Mouse (Mus musculus): ENCODE results near the gene Tulp2. TPM values are rescaled to one million over a fixed set of nuclear protein-coding genes. Genes with fewer than 3 reads are reported as not detected.

Tulp2 gene
- polyA plus RNA-seq, 1 experiment = 0.17 TPM

- peaks cover 7% of the 10 kb centered on the region for H3K4me1 ChIP-seq (ENCODE audit: control insufficient read depth, insufficient read depth, low read length)
- WGBS = 2% methylated on average over 24 of the region's 24 CpGs
- no peak for TF ChIP-seq CTCF (IDR thresholded peaks at IDR 0.05; ENCODE audit: insufficient read depth, low read length)
- peak; percentile 32; the same call in 1 of the 2 replicates for TF ChIP-seq POLR2A (IDR thresholded peaks at IDR 0.05; ENCODE audit: borderline replicate concordance, extremely low read depth, low read depth, low read length)
- DNase-seq = peak; percentile 83
- peak overlapping the region; percentile 48 for H3K4me3 ChIP-seq (replicated peaks; ENCODE audit: extremely low read depth, low read depth, low read length)
These were observed 86.3 kb downstream of the Tulp2 start for GRCm38 (mm10) chr7:45567780-45568516.

DNA sequence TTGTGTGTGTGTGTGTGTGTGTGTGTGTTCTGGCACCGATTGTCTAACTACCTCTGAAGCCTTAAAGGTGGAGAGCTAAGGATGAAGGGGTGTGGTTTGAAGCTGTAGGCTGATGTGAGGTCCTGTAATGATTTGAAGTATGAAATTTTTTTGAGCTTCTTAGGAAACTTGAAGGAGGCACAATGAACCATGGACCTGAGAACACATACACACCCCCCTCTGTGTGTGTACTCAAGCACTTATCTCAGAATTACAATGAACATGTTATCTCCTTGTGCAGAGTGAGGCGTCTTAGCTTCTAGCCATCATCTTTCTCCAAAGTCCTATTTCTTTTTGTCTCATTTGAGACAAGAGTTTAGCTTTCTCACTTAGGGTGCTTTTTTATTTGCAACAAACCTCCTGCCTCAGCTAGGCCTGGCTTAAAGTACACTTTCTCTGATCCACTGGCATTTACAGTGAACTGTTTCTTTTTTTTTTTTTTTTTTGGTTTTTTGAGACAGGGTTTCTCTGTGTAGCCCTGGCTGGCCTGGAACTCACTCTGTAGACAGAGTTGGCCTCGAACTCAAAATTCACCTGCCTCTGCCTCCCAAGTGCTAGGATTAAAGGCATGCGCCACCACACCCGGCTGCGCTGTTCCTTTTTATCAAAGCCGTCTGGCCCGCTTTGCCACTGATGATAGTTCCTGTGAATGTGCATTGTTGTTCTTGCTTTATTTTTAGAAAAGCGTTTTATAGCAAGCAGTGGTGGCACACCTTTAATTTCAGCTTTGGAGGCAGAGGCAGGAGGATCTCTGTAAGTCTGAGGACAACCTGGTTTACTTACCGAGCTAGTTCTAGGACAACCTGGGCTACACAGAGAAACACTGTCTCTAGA, 87.2 kb downstream of the Tulp2 start:
- no peak overlapping the region for H3K4me3 ChIP-seq (replicated peaks; ENCODE audit: extremely low read depth, low read depth, low read length)
- no peak for DNase-seq
- peaks cover 7% of the 10 kb centered on the region for H3K4me1 ChIP-seq (ENCODE audit: control insufficient read depth, insufficient read depth, low read length)
- 77% methylated on average over 10 of the region's 10 CpGs for WGBS
- TF ChIP-seq CTCF (IDR thresholded peaks at IDR 0.05; ENCODE audit: insufficient read depth, low read length) = no peak
- no peak for TF ChIP-seq POLR2A (IDR thresholded peaks at IDR 0.05; ENCODE audit: borderline replicate concordance, extremely low read depth, low read depth, low read length)

- Histone ChIP-seq H3K4me1 (ENCODE audit: control insufficient read depth, insufficient read depth, low read length) (peaks cover 7% of the 10 kb centered on the region), H3K4me3 (replicated peaks; ENCODE audit: extremely low read depth, low read depth, low read length) (peak within 1 kb of the TSS; percentile 85)
- under 1% methylated on average over 42 of the region's 42 CpGs for WGBS
- DNase-seq = peak; percentile 79
- peak; percentile 61; the same call in 1 of the 2 replicates for TF ChIP-seq POLR2A (IDR thresholded peaks at IDR 0.05; ENCODE audit: borderline replicate concordance, extremely low read depth, low read depth, low read length)
- no peak for TF ChIP-seq CTCF (IDR thresholded peaks at IDR 0.05; ENCODE audit: insufficient read depth, low read length)
These were observed 88.5 kb downstream of the Tulp2 start, which contains the start of gene Bcat2 for GRCm38 (mm10) chr7:45570103-45570741. Bcat2 (plus strand) TSS chr7:45570153.

DNA sequence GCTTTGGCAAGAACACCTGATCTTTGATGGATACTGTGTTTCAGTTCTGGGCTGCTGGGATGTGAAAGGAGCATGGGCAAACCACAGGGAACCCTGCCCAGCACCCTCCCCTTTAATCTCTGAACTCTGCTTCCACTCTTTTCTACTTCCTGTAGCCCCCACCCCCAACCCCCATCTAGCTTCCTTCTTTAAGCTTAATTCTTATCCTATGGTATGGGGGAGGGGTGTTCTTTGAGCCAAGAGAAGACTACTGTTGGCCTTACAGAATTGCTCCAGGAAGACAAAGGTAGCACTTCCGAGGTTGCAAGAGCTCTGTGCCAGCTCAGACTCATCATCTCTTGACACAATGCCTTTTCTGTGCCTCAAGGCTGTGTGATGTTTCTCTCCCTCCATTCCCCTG, 90.3 kb downstream of the Tulp2 start:
- DNase-seq = no peak
- 53% methylated on average over 1 of the region's 1 CpGs for WGBS
- peaks cover 7% of the 10 kb centered on the region for H3K4me1 ChIP-seq (ENCODE audit: control insufficient read depth, insufficient read depth, low read length)
- no peak overlapping the region for H3K4me3 ChIP-seq (replicated peaks; ENCODE audit: extremely low read depth, low read depth, low read length)
- TF ChIP-seq CTCF (IDR thresholded peaks at IDR 0.05; ENCODE audit: insufficient read depth, low read length) = no peak
- no peak for TF ChIP-seq POLR2A (IDR thresholded peaks at IDR 0.05; ENCODE audit: borderline replicate concordance, extremely low read depth, low read depth, low read length)

Other genes starting within 250 kb of the Tulp2 start
- 82.1 and 84.1 TPM in 2 replicates for gene Cd37, start 242.8 kb upstream of the Tulp2 start, polyA plus RNA-seq (2012; rRNA removed)
- gene Slc6a16, start 240.8 kb upstream of the Tulp2 start, polyA plus RNA-seq (2012; rRNA removed) = 0.12 TPM in 1 of 2 replicates, not detected in the other
- gene Slc6a21, start 204.4 kb upstream of the Tulp2 start, polyA plus RNA-seq (2012; rRNA removed) = not detected in 2 replicates
- gene Trpm4, start 148.1 kb upstream of the Tulp2 start, polyA plus RNA-seq (2012; rRNA removed) = 41.8 and 44.8 TPM in 2 replicates
- gene Hrc, start 146.6 kb upstream of the Tulp2 start, polyA plus RNA-seq (2012; rRNA removed) = 2.4 and 10.0 TPM in 2 replicates
- gene Ppfia3, start 114.9 kb upstream of the Tulp2 start, polyA plus RNA-seq (2012; rRNA removed) = 1.2 and 3.7 TPM in 2 replicates
- 1.4 and 2.2 TPM in 2 replicates for gene Lin7b, start 111.3 kb upstream of the Tulp2 start, polyA plus RNA-seq (2012; rRNA removed)
- 240 and 319 TPM in 2 replicates for gene Snrnp70, start 86.1 kb upstream of the Tulp2 start, polyA plus RNA-seq (2012; rRNA removed)
- gene Kcna7, start 76.2 kb upstream of the Tulp2 start, polyA plus RNA-seq (2012; rRNA removed) = 0.23 and 2.3 TPM in 2 replicates
- 4.6 and 4.8 TPM in 2 replicates for gene Ntf5, start 68.2 kb upstream of the Tulp2 start, polyA plus RNA-seq (2012; rRNA removed)
- gene Lhb, start 61.1 kb upstream of the Tulp2 start, polyA plus RNA-seq (2012; rRNA removed) = 26.5 and 33.4 TPM in 2 replicates
- 33.0 and 39.4 TPM in 2 replicates for gene Gys1, start 47.0 kb upstream of the Tulp2 start, polyA plus RNA-seq (2012; rRNA removed)
- 61.1 and 61.7 TPM in 2 replicates for gene Ruvbl2, start 43.8 kb upstream of the Tulp2 start, polyA plus RNA-seq (2012; rRNA removed)
- gene Ftl1, start 22.0 kb upstream of the Tulp2 start, polyA plus RNA-seq (2012; rRNA removed) = 2,878 and 3,367 TPM in 2 replicates
- 117 and 128 TPM in 2 replicates for gene Bax, start 15.0 kb upstream of the Tulp2 start, polyA plus RNA-seq (2012; rRNA removed)
- gene Gm45808, start 4.9 kb downstream of the Tulp2 start, polyA plus RNA-seq (2012; rRNA removed) = not detected in 2 replicates
- gene Dhdh, start 6.9 kb downstream of the Tulp2 start, polyA plus RNA-seq (2012; rRNA removed) = 4.4 and 5.4 TPM in 2 replicates
- gene Nucb1, start 28.5 kb downstream of the Tulp2 start, polyA plus RNA-seq (2012; rRNA removed) = 420 and 430 TPM in 2 replicates
- gene Ppp1r15a, start 44.4 kb downstream of the Tulp2 start, polyA plus RNA-seq (2012; rRNA removed) = 58.6 and 73.7 TPM in 2 replicates
- 11.8 and 13.1 TPM in 2 replicates for gene Plekha4, start 44.5 kb downstream of the Tulp2 start, polyA plus RNA-seq (2012; rRNA removed)
- 2.1 and 3.0 TPM in 2 replicates for gene Hsd17b14, start 73.0 kb downstream of the Tulp2 start, polyA plus RNA-seq (2012; rRNA removed)
- gene Bcat2, start 88.3 kb downstream of the Tulp2 start, polyA plus RNA-seq (2012; rRNA removed) = 44.2 TPM in 2 replicates
- not detected in 2 replicates for gene Fgf21, start 133.6 kb downstream of the Tulp2 start, polyA plus RNA-seq (2012; rRNA removed)
- 0.78 TPM in 1 of 2 replicates, not detected in the other for gene Fut1, start 135.4 kb downstream of the Tulp2 start, polyA plus RNA-seq (2012; rRNA removed)
- 1.7 and 2.0 TPM in 2 replicates for gene Izumo1, start 139.9 kb downstream of the Tulp2 start, polyA plus RNA-seq (2012; rRNA removed)
- 139 and 181 TPM in 2 replicates for gene Rasip1, start 145.6 kb downstream of the Tulp2 start, polyA plus RNA-seq (2012; rRNA removed)
- gene Mamstr, start 158.1 kb downstream of the Tulp2 start, polyA plus RNA-seq (2012; rRNA removed) = 8.6 and 13.2 TPM in 2 replicates
- gene Fut2, start 184.5 kb downstream of the Tulp2 start, polyA plus RNA-seq (2012; rRNA removed) = 1.0 and 4.1 TPM in 2 replicates
- gene Ntn5, start 202.1 kb downstream of the Tulp2 start, polyA plus RNA-seq (2012; rRNA removed) = 5.5 and 7.7 TPM in 2 replicates
- gene Sec1, start 212.5 kb downstream of the Tulp2 start, polyA plus RNA-seq (2012; rRNA removed) = 3.7 and 4.5 TPM in 2 replicates
- gene Car11, start 218.0 kb downstream of the Tulp2 start, polyA plus RNA-seq (2012; rRNA removed) = 5.1 and 6.2 TPM in 2 replicates
- gene Dbp, start 223.2 kb downstream of the Tulp2 start, polyA plus RNA-seq (2012; rRNA removed) = 43.1 and 133 TPM in 2 replicates
- gene Rpl18, start 233.6 kb downstream of the Tulp2 start, polyA plus RNA-seq (2012; rRNA removed) = 1,119 and 1,194 TPM in 2 replicates
- 59.7 and 62.4 TPM in 2 replicates for gene Sphk2, start 236.1 kb downstream of the Tulp2 start, polyA plus RNA-seq (2012; rRNA removed)
- 12.2 and 15.0 TPM in 2 replicates for gene Fam83e, start 239.3 kb downstream of the Tulp2 start, polyA plus RNA-seq (2012; rRNA removed)
- gene Spaca4, start 243.9 kb downstream of the Tulp2 start, polyA plus RNA-seq (2012; rRNA removed) = not detected in 2 replicates